Mouse (Mus musculus) cerebellum, adult (tissue): ENCODE data around the gene Slc36a1.

Source experiments
- ATAC-seq: cut with Nextera tagmentation; 2 replicates; pipeline ENCODE4 v1.9.2; 2017; ENCODE audit warnings: mild to moderate bottlenecking, moderate library complexity, mixed read lengths; ENCODE audit not compliant: insufficient number of reproducible peaks, low FRiP score, low TSS enrichment

Gene Slc36a1

DNA sequence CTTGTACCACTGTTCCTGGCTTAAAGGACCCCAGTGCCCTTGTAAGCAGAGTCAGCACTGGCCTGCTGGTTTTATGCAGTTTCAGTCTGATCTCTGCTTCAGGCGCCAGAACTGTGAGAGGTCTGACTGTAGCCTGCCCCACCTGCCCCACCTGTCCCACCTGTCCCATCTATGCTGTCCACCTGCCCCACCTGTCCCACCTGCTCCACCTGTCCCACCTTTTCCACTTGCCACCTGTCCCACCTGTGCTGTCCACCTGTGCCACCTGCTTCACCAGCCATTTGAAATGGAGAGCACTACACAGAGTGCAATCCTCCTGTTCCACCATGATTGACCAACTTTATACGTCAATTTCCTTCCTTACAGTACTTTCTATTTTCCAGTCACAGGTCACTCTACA, 60.2 kb downstream of the Slc36a1 start:
- no peak for ATAC-seq

DNA sequence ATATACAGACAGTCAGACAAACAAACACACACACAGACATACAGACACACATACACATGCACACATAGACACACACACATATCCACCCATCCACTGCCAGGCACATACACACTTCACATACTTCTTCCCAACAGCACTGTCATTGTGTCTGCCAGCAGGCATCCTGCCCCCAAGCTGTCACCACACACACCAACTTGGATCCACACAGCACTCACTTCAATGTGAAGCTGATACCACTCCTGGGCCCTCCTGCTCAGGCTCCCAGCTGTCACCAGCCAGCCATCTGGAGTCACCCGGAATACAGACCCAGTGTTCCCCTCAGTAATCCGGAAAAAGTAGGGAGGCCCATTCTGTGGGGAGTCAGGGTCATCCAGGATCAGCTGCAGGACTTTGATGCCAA, 61.5 kb downstream of the Slc36a1 start:
- no peak for ATAC-seq

DNA sequence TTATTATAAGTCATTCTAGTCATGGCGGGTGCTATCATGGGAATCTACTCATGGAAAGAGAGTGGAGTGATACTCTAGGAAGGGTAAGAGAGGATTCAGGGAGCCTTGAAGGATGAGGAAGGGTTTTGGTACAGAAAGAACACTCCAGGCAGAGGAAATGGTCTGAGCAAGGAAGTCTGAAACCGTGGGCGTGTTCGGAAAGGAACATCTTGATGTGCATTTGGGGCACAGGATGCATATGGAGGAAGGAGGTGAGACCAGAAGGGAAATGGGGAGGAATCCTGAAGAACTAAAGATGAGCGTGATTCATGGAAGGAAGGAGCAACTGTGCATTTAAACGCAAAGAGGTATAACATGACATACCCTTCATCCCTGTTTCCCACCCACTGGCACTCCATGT, 64.4 kb downstream of the Slc36a1 start:
- no peak for ATAC-seq

DNA sequence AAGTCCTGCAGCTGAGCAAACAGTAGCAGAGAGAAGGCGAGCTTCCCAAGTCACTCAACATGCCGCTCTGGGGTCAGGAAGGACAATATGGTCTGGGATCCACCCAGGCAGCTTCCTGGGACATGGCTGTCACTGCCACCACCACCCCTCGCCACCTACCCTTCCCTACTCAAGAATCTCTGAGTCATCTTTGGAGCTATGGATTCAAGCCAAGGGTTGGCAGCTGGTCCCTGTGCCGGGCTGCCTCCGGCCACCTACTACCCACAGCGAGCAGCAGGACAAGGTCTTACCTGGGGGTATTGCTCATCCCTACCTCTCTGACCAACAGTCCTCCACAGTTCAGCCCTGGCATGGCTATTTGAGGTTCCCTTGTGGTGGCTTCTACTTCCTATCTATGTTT, 70.6 kb downstream of the Slc36a1 start:
- peak; percentile 72; the same call in 1 of the 2 replicates for ATAC-seq
